Comparison of ENCODE assay signal across 8 mouse cellular contexts in the genomic region with DNA sequence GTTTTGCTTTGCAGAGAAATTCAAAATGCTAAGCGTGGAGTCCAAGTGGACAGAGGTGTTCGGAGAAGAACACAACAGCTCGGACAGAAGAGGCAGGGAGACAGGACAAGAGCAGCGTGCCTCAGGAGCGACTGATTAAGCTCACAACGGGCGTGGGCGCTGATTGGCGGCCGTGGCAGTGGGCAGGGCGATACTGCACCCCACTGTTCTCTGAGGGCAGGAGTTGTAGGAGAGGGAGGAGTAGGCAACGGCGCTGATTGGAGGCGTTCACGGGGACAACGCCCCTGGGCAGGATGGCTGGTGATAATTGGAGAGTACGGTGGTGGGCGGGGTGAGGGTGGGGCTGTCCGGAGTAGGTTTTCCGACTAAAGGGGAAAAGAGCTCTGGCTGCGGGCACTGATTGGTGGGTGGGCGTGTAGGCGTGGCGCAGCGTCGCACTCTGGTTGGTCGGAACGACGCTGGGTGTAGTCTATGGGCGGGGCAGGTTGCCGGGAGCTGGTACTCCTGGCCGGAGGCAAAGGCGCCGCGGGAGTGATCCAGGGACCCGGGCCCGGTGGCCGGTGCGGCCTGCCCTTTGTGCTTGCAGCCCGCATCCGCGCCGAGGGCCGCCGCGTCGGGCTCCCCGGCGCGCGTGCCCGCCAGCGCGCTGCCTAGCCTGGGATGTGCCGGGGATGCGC. TPM values are rescaled to one million over a fixed set of nuclear protein-coding genes. Genes with fewer than 3 reads are reported as not detected.
DNase-seq lines count a peak whose midpoint lies in the region; ATAC-seq lines count a peak whose summit lies in the region.

A gene (plus strand): TSS at position 489 of the 677 bp plus-strand sequence.

- peak; percentile 99 for ATAC-seq in forebrain, embryonic 11.5 days (replicated peaks; ENCODE audit: low FRiP score)
- ATAC-seq in heart, embryonic 16.5 days (replicated peaks; ENCODE audit: extremely low read depth, insufficient read depth, low FRiP score): peak; percentile 99
- peak; percentile 100 for ATAC-seq in liver, embryonic 15.5 days (ENCODE audit: insufficient read depth)
- peak; percentile 99 for ATAC-seq in neural tube, embryonic 12.5 days (ENCODE audit: low FRiP score, low read depth)

- H3K4me1 ChIP-seq in forebrain, embryonic 11.5 days (replicated peaks; ENCODE audit: control insufficient read depth, insufficient read depth, low read length): peaks cover 13% of the 10 kb centered on the region; the same call in 1 of the 2 replicates
- peaks cover 23% of the 10 kb centered on the region for H3K4me1 ChIP-seq in heart, embryonic 16.5 days (ENCODE audit: control insufficient read depth, insufficient read depth, low read length)
- H3K4me1 ChIP-seq in liver, embryonic 15.5 days (replicated peaks): peaks cover 29% of the 10 kb centered on the region
- H3K4me1 ChIP-seq in neural tube, embryonic 12.5 days: peaks cover 26% of the 10 kb centered on the region

- peak within 1 kb of the TSS; percentile 85 for H3K27ac ChIP-seq in forebrain, embryonic 11.5 days (ENCODE audit: low read depth, low read length)
- H3K27ac ChIP-seq in heart, embryonic 16.5 days (ENCODE audit: low read length): peak within 1 kb of the TSS; percentile 94
- H3K27ac ChIP-seq in liver, embryonic 15.5 days (replicated peaks): 0 out of 2 replicates have a peak within 1 kb of the TSS, but pooled peaks have one; percentile 5
- peak within 1 kb of the TSS; percentile 64 for H3K27ac ChIP-seq in neural tube, embryonic 12.5 days

- peak; percentile 90 to 91 for DNase-seq in CD8-positive naive resting alpha-beta T cell, adult 2 months (ENCODE audit: low read depth in 2 of 2, low spot score in 2 of 2)
- DNase-seq in c-Kit-positive CD71-positive TER-119-negative erythroid progenitor cells, embryonic 14.5 days (ENCODE audit: low read depth): peak; percentile 89
- DNase-seq in forebrain, embryonic 11.5 days (ENCODE audit: low spot score): peak; percentile 99
- DNase-seq in kidney, postnatal 36 days: peak; percentile 97 to 98
- DNase-seq in telencephalon, adult 2 months (ENCODE audit: low read depth, low spot score): peak; percentile 98

- no peaks in the 10 kb centered on the region for H3K36me3 ChIP-seq in forebrain, embryonic 11.5 days (ENCODE audit: control insufficient read depth, insufficient read depth, low read length)
- H3K36me3 ChIP-seq in heart, embryonic 16.5 days (ENCODE audit: control insufficient read depth, insufficient read depth): no peaks in the 10 kb centered on the region
- no peaks in the 10 kb centered on the region for H3K36me3 ChIP-seq in liver, embryonic 15.5 days (replicated peaks)
- no peaks in the 10 kb centered on the region for H3K36me3 ChIP-seq in neural tube, embryonic 12.5 days

- H3K4me2 ChIP-seq in forebrain, embryonic 11.5 days (ENCODE audit: low read depth, low read length, severe bottlenecking): peak within 1 kb of the TSS; percentile 76
- H3K4me2 ChIP-seq in heart, embryonic 16.5 days (ENCODE audit: low read depth, low read length): peak within 1 kb of the TSS; percentile 83
- H3K4me2 ChIP-seq in liver, embryonic 15.5 days: peak within 1 kb of the TSS; percentile 85
- peak within 1 kb of the TSS; percentile 84 for H3K4me2 ChIP-seq in neural tube, embryonic 12.5 days (replicated peaks)

- H3K4me3 ChIP-seq in forebrain, embryonic 11.5 days (ENCODE audit: low read depth, low read length): peak within 1 kb of the TSS; percentile 81
- H3K4me3 ChIP-seq in heart, embryonic 16.5 days (ENCODE audit: low read length): peak within 1 kb of the TSS; percentile 91
- peak within 1 kb of the TSS; percentile 64 for H3K4me3 ChIP-seq in liver, embryonic 15.5 days (replicated peaks)
- peak within 1 kb of the TSS; percentile 82 for H3K4me3 ChIP-seq in neural tube, embryonic 12.5 days

- no peaks in the 10 kb centered on the region for H3K9me3 ChIP-seq in forebrain, embryonic 11.5 days (ENCODE audit: control insufficient read depth, low read length)
- no peaks in the 10 kb centered on the region for H3K9me3 ChIP-seq in heart, embryonic 16.5 days (replicated peaks; ENCODE audit: control insufficient read depth, low read length)
- no peaks in the 10 kb centered on the region for H3K9me3 ChIP-seq in liver, embryonic 15.5 days (replicated peaks)
- H3K9me3 ChIP-seq in neural tube, embryonic 12.5 days: no peaks in the 10 kb centered on the region

- peak within 1 kb of the TSS; percentile 87 for H3K9ac ChIP-seq in forebrain, embryonic 11.5 days (ENCODE audit: low read length)
- H3K9ac ChIP-seq in heart, embryonic 16.5 days (ENCODE audit: low read length): peak within 1 kb of the TSS; percentile 89
- H3K9ac ChIP-seq in liver, embryonic 15.5 days: peak within 1 kb of the TSS; percentile 18; the same call in 1 of the 2 replicates
- H3K9ac ChIP-seq in neural tube, embryonic 12.5 days: peak within 1 kb of the TSS; percentile 85

- under 1% methylated on average over 55 of the region's 56 CpGs for WGBS in forebrain, embryonic 11.5 days
- under 1% methylated on average over 52 of the region's 56 CpGs for WGBS in heart, embryonic 16.5 days
- under 1% methylated on average over 56 of the region's 56 CpGs for WGBS in liver, embryonic 15.5 days (ENCODE audit: insufficient replicate concordance)
- under 1% methylated on average over 56 of the region's 56 CpGs for WGBS in neural tube, embryonic 12.5 days

- no peaks in the 10 kb centered on the region for H3K27me3 ChIP-seq in forebrain, embryonic 11.5 days (ENCODE audit: control insufficient read depth, insufficient read depth, low read length)
- H3K27me3 ChIP-seq in heart, embryonic 16.5 days (ENCODE audit: control insufficient read depth, insufficient read depth, low read length): no peaks in the 10 kb centered on the region
- H3K27me3 ChIP-seq in liver, embryonic 15.5 days: peaks cover 43% of the 10 kb centered on the region
- H3K27me3 ChIP-seq in neural tube, embryonic 12.5 days (replicated peaks): no peaks in the 10 kb centered on the region

RNA-seq across cellular contexts. Expression of the gene that starts here (rescaled TPM):
- polyA plus RNA-seq in forebrain, embryonic 11.5 days (2014; fragmentation: Nextera tagmentation; extraction: Ambion mirVana): 25.5 and 27.0 TPM in 2 replicates
- polyA plus RNA-seq in heart, embryonic 16.5 days (2015; fragmentation: Nextera tagmentation; extraction: Ambion mirVana): 24.2 and 25.5 TPM in 2 replicates
- polyA plus RNA-seq in liver, embryonic 15.5 days (2015; fragmentation: Nextera tagmentation; extraction: Ambion mirVana): 1.1 and 1.3 TPM in 2 replicates
- 36.8 and 40.7 TPM in 2 replicates for polyA plus RNA-seq in neural tube, embryonic 12.5 days (2016; fragmentation: Nextera tagmentation; extraction: Ambion mirVana)

Comparison
In these comparisons a context has a peak if more than half of its experiments do, and no peak if none do; other contexts are left out.
1. Peak in every context shown above with its lines: DNase-seq, ATAC-seq, H3K4me3 ChIP-seq and H3K27ac ChIP-seq.
2. RNA of the gene that starts here (polyA plus RNA-seq): 36.8 to 40.7 TPM in neural tube, embryonic 12.5 days, 25.5 to 27.0 TPM in forebrain, embryonic 11.5 days and 24.2 to 25.5 TPM in heart, embryonic 16.5 days; 1.1 to 1.3 TPM in liver, embryonic 15.5 days; every median in the first group is over 10 times any median in the second.
3. H3K27ac ChIP-seq: peak in every context shown above with its lines; median percentile 94 in heart, embryonic 16.5 days; 85 in forebrain, embryonic 11.5 days; 64 in neural tube, embryonic 12.5 days; 5 in liver, embryonic 15.5 days.
4. H3K9ac ChIP-seq: peak in every context shown above with its lines; median percentile 89 in heart, embryonic 16.5 days; 87 in forebrain, embryonic 11.5 days; 85 in neural tube, embryonic 12.5 days; 18 in liver, embryonic 15.5 days.